Mouse (Mus musculus): Measurements from ENCODE around the gene Slamf7. TPM values are rescaled to one million over a fixed set of nuclear protein-coding genes. Genes with fewer than 3 reads are reported as not detected.

Slamf7 gene
- polyA plus RNA-seq, 1 experiment from 2014 or later: not detected

DNA sequence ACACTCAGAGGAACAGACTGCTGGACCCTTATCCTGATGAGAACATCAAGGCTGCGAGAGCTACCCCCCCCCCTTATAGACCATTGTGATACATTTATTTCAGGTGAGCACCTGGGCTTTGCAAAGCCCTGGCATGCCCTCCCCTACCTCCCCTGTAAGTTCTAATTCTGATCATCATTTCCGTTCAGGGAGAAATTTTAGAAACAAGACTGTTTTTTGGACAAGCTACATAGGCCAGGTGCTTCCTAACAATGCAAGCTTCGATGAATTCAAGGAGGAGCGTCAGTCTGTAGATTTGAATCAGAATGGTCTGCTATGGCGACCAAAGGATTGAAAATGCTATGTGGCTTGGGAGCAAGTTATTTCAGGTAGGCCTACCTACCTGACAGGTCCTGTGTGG lies 5.1 kb downstream of the Slamf7 start:
- Histone ChIP-seq H3K27me3 (ENCODE audit: control insufficient read depth, insufficient read depth, low read length) (no peaks in the 10 kb centered on the region), H3K4me3 (ENCODE audit: low read depth, low read length) (no peak overlapping the region), H3K9me3 (replicated peaks; ENCODE audit: control insufficient read depth, low read length) (no peaks in the 10 kb centered on the region), H3K4me2 (no peak overlapping the region), H3K36me3 (ENCODE audit: control insufficient read depth, insufficient read depth, low read length) (no peaks in the 10 kb centered on the region), H3K9ac (ENCODE audit: low read depth, low read length) (no peak overlapping the region), H3K27ac (ENCODE audit: low read depth, low read length) (no peak overlapping the region), H3K4me1 (ENCODE audit: control insufficient read depth, insufficient read depth, low read length) (no peaks in the 10 kb centered on the region)
- no peak for ATAC-seq (replicated peaks; ENCODE audit: insufficient number of reproducible peaks, low FRiP score, low TSS enrichment)
- WGBS (ENCODE audit: insufficient replicate concordance): 79% methylated on average over 5 of the region's 5 CpGs

DNA sequence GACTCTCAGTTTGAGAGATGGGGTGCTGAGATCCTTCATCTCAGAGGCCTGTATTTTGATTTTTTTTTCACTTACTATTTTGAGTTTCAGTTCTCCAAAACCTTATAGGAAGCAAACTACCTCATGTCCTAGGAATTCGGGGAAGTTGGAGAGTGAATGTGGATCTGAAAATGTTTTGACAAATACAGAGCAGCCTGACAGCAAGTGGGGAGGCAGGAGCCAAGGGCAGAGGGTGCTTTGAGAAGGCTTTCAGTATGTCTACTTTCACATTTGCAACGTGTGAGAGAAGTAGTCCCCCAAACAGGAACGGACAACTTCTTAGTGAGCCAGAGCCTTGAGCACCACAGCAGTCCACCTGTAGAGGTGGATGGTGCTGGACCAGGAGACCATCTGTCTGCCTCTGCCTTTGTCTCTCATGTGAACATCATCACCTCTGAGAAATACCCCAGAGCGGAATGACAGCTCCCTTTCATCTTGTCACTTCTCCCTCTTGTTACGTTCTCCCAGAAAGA lies 6.3 kb downstream of the Slamf7 start:
- Histone ChIP-seq H3K4me2 (no peak overlapping the region), H3K27me3 (ENCODE audit: control insufficient read depth, insufficient read depth, low read length) (no peaks in the 10 kb centered on the region), H3K4me3 (ENCODE audit: low read depth, low read length) (no peak overlapping the region), H3K27ac (ENCODE audit: low read depth, low read length) (no peak overlapping the region), H3K4me1 (ENCODE audit: control insufficient read depth, insufficient read depth, low read length) (no peaks in the 10 kb centered on the region), H3K9me3 (replicated peaks; ENCODE audit: control insufficient read depth, low read length) (no peaks in the 10 kb centered on the region), H3K9ac (ENCODE audit: low read depth, low read length) (no peak overlapping the region), H3K36me3 (ENCODE audit: control insufficient read depth, insufficient read depth, low read length) (no peaks in the 10 kb centered on the region)
- no peak for ATAC-seq (replicated peaks; ENCODE audit: insufficient number of reproducible peaks, low FRiP score, low TSS enrichment)
- 61% methylated on average over 5 of the region's 5 CpGs for WGBS (ENCODE audit: insufficient replicate concordance)

DNA sequence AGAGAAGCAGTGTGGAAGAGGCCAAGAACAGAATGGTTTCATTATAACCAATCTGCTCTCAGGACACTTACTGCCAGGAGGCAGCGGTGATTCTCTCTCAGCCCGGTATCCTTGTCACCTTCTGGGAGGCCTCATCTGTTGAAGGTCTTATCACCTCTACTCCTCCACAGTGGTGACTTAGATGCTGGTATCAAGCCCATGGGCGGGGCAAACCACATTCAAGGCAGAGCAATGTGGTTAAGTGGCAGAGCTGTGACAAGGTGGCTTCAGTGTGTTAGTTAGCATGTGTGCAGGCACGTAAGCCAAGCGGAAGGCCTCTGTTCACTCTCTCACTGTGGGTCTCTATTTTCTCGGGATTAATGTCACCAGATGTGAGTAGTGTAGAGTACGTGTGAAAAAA lies 9.2 kb downstream of the Slamf7 start:
- Histone ChIP-seq H3K4me3 (ENCODE audit: low read depth, low read length) (no peak overlapping the region), H3K36me3 (ENCODE audit: control insufficient read depth, insufficient read depth, low read length) (no peaks in the 10 kb centered on the region), H3K4me1 (ENCODE audit: control insufficient read depth, insufficient read depth, low read length) (no peaks in the 10 kb centered on the region), H3K4me2 (no peak overlapping the region), H3K27me3 (ENCODE audit: control insufficient read depth, insufficient read depth, low read length) (no peaks in the 10 kb centered on the region), H3K9ac (ENCODE audit: low read depth, low read length) (no peak overlapping the region), H3K27ac (ENCODE audit: low read depth, low read length) (no peak overlapping the region), H3K9me3 (replicated peaks; ENCODE audit: control insufficient read depth, low read length) (no peaks in the 10 kb centered on the region)
- no peak for ATAC-seq (replicated peaks; ENCODE audit: insufficient number of reproducible peaks, low FRiP score, low TSS enrichment)
- WGBS (ENCODE audit: insufficient replicate concordance): 49% methylated on average over 7 of the region's 7 CpGs

DNA sequence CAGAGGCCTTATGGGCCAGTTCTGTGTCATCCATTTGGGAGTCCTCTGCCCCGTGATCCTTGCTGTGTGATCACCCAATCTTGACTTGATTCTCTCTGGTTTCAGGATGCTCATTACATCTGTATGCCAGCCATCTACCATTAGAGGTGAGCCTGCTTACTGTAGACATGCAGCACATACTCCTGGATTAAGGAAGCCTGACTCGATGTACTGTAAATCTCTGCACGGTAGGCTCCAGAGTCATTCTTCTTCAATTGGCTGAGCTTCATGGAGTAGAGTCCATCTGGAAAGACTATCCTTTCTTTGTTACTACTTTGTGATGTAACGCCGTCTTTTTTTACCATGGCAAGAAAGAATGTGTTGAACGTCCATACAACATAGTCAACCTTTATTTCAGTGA lies 12.0 kb downstream of the Slamf7 start:
- no peak for ATAC-seq (replicated peaks; ENCODE audit: insufficient number of reproducible peaks, low FRiP score, low TSS enrichment)
- no peak overlapping the region for H3K27ac ChIP-seq (ENCODE audit: low read depth, low read length)
- 86% methylated on average over 6 of the region's 6 CpGs for WGBS (ENCODE audit: insufficient replicate concordance)

DNA sequence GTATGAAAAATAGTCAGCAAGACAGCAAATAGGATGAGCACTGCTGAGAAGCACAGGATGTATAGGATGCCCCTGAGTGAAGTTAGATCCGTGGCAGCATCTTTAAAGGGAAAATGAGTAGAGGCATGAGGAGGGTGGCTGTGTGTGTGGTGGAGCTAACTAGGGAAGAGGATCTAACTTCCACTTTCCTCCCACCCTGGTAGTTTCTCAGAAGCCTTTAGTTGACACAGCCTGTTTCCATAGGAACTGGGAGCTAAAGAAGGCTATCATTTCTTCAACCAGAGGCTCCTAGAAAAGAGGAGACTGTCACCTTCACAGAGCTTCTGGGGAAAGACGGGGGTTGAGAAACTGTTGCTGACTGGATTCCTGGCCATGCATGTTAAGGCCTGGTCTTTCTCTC lies 14.1 kb downstream of the Slamf7 start:
- H3K4me2 ChIP-seq: no peak overlapping the region

More for the DNA sequence above, 12.0 kb downstream of the Slamf7 start:
- Histone ChIP-seq H3K9ac (ENCODE audit: low read depth, low read length) (no peak overlapping the region), H3K36me3 (ENCODE audit: control insufficient read depth, insufficient read depth, low read length) (no peaks in the 10 kb centered on the region), H3K4me1 (ENCODE audit: control insufficient read depth, insufficient read depth, low read length) (no peaks in the 10 kb centered on the region), H3K4me3 (ENCODE audit: low read depth, low read length) (no peak overlapping the region), H3K9me3 (replicated peaks; ENCODE audit: control insufficient read depth, low read length) (no peaks in the 10 kb centered on the region), H3K4me2 (no peak overlapping the region), H3K27me3 (ENCODE audit: control insufficient read depth, insufficient read depth, low read length) (no peaks in the 10 kb centered on the region)

DNA sequence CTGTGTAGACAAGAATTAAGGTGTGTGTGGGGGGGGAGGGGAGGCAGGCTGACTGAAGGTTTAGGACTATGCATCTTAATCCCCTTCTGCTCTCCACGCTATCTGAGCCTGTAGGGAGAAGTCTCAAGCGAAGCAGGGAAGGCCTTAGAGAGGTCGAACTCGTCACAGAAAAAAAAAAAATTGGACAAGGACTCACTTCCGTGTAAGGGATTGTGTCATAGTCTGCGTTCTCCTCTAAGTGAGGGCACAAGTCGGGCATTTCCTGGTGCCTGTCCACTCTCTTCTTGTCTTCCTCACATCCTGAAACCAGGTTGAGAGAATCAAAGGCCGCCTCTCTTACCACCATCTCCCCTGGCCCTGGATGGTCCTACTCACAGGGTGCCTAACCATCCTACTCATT lies 15.7 kb downstream of the Slamf7 start:
- H3K36me3 ChIP-seq (ENCODE audit: control insufficient read depth, insufficient read depth, low read length): no peaks in the 10 kb centered on the region
- H3K4me1 ChIP-seq (ENCODE audit: control insufficient read depth, insufficient read depth, low read length): no peaks in the 10 kb centered on the region
- WGBS (ENCODE audit: insufficient replicate concordance): 68% methylated on average over 8 of the region's 8 CpGs
- H3K4me2 ChIP-seq: no peak overlapping the region
- no peaks in the 10 kb centered on the region for H3K27me3 ChIP-seq (ENCODE audit: control insufficient read depth, insufficient read depth, low read length)
- no peak overlapping the region for H3K9ac ChIP-seq (ENCODE audit: low read depth, low read length)
- H3K27ac ChIP-seq (ENCODE audit: low read depth, low read length): no peak overlapping the region
- ATAC-seq (replicated peaks; ENCODE audit: insufficient number of reproducible peaks, low FRiP score, low TSS enrichment): no peak
- no peaks in the 10 kb centered on the region for H3K9me3 ChIP-seq (replicated peaks; ENCODE audit: control insufficient read depth, low read length)
- no peak overlapping the region for H3K4me3 ChIP-seq (ENCODE audit: low read depth, low read length)

More for the DNA sequence above, 14.1 kb downstream of the Slamf7 start:
- 75% methylated on average over 2 of the region's 2 CpGs for WGBS (ENCODE audit: insufficient replicate concordance)
- no peak for ATAC-seq (replicated peaks; ENCODE audit: insufficient number of reproducible peaks, low FRiP score, low TSS enrichment)
- no peak overlapping the region for H3K27ac ChIP-seq (ENCODE audit: low read depth, low read length)
- H3K9me3 ChIP-seq (replicated peaks; ENCODE audit: control insufficient read depth, low read length): no peaks in the 10 kb centered on the region
- no peaks in the 10 kb centered on the region for H3K27me3 ChIP-seq (ENCODE audit: control insufficient read depth, insufficient read depth, low read length)
- no peak overlapping the region for H3K9ac ChIP-seq (ENCODE audit: low read depth, low read length)
- no peaks in the 10 kb centered on the region for H3K36me3 ChIP-seq (ENCODE audit: control insufficient read depth, insufficient read depth, low read length)
- no peak overlapping the region for H3K4me3 ChIP-seq (ENCODE audit: low read depth, low read length)
- H3K4me1 ChIP-seq (ENCODE audit: control insufficient read depth, insufficient read depth, low read length): no peaks in the 10 kb centered on the region

DNA sequence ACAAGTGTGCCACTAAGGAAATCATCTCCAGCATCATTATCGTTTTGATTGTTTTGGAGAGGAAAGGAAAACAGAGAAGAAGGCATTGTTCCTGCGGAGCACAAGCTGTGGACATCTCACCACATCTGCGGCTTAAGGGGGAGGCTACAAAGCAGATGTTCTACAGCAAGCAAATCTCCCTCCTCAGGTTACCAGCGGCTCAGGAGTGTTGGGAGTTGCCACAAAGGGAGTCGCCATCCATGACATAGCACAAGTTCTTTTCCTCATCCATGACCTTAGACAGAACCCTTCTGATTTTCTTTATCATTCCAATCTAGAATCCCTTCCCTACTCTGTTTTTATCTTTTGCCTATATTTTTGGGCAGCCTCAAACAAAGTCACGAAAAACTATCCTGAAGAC lies 17.1 kb downstream of the Slamf7 start:
- WGBS (ENCODE audit: insufficient replicate concordance): 34% methylated on average over 6 of the region's 6 CpGs
- no peak for ATAC-seq (replicated peaks; ENCODE audit: insufficient number of reproducible peaks, low FRiP score, low TSS enrichment)
- Histone ChIP-seq H3K4me1 (ENCODE audit: control insufficient read depth, insufficient read depth, low read length) (no peaks in the 10 kb centered on the region), H3K4me2 (no peak overlapping the region), H3K9ac (ENCODE audit: low read depth, low read length) (no peak overlapping the region), H3K27me3 (ENCODE audit: control insufficient read depth, insufficient read depth, low read length) (no peaks in the 10 kb centered on the region), H3K9me3 (replicated peaks; ENCODE audit: control insufficient read depth, low read length) (no peaks in the 10 kb centered on the region), H3K27ac (ENCODE audit: low read depth, low read length) (no peak overlapping the region), H3K36me3 (ENCODE audit: control insufficient read depth, insufficient read depth, low read length) (no peaks in the 10 kb centered on the region), H3K4me3 (ENCODE audit: low read depth, low read length) (no peak overlapping the region)

DNA sequence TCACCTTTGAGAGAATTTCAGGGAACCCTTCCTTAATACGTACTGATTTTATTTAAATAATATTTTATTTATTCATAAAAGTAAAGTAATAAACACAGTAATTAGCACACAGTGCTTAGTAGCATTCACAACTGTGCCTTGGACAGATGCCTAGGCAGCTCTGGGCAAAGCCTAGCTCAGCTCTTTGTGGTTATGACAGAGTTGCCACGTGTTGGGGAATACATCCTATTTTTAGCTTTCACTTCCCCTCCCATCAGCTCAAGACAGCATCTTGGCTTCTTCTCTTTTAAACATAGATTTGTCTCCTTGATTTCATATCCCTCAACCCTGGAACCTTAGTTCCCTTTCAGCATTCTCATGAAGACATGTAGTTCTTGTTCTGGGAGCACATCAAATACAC lies 21.4 kb downstream of the Slamf7 start:
- no peaks in the 10 kb centered on the region for H3K9me3 ChIP-seq (replicated peaks; ENCODE audit: control insufficient read depth, low read length)
- no peaks in the 10 kb centered on the region for H3K36me3 ChIP-seq (ENCODE audit: control insufficient read depth, insufficient read depth, low read length)
- no peak overlapping the region for H3K9ac ChIP-seq (ENCODE audit: low read depth, low read length)
- WGBS (ENCODE audit: insufficient replicate concordance): 57% methylated on average over 2 of the region's 2 CpGs
- H3K4me2 ChIP-seq: no peak overlapping the region
- no peaks in the 10 kb centered on the region for H3K4me1 ChIP-seq (ENCODE audit: control insufficient read depth, insufficient read depth, low read length)
- H3K27me3 ChIP-seq (ENCODE audit: control insufficient read depth, insufficient read depth, low read length): no peaks in the 10 kb centered on the region
- no peak overlapping the region for H3K4me3 ChIP-seq (ENCODE audit: low read depth, low read length)
- no peak for ATAC-seq (replicated peaks; ENCODE audit: insufficient number of reproducible peaks, low FRiP score, low TSS enrichment)
- H3K27ac ChIP-seq (ENCODE audit: low read depth, low read length): no peak overlapping the region

DNA sequence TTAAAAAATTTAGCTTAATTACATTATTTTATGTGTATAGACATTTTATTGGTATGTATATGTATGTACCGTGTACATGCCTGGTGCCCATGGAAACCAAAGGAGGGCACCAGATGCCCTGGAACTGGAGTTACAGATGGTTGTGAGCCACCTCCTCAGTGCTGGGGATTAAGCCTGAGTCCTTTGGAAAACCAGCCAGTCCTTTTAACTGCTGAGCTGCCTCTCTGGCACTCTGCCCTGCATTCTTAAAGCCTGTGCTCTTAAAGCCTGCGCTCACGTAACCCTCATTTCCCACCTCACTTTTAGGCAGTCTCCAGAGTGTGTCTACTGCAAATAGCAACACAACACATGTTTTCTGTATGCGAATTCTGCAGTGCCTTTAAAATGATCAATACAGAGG lies 21.9 kb downstream of the Slamf7 start:
- Histone ChIP-seq H3K27ac (ENCODE audit: low read depth, low read length) (no peak overlapping the region), H3K27me3 (ENCODE audit: control insufficient read depth, insufficient read depth, low read length) (no peaks in the 10 kb centered on the region), H3K4me1 (ENCODE audit: control insufficient read depth, insufficient read depth, low read length) (no peaks in the 10 kb centered on the region), H3K9me3 (replicated peaks; ENCODE audit: control insufficient read depth, low read length) (no peaks in the 10 kb centered on the region), H3K36me3 (ENCODE audit: control insufficient read depth, insufficient read depth, low read length) (no peaks in the 10 kb centered on the region), H3K9ac (ENCODE audit: low read depth, low read length) (no peak overlapping the region), H3K4me2 (no peak overlapping the region), H3K4me3 (ENCODE audit: low read depth, low read length) (no peak overlapping the region)
- ATAC-seq (replicated peaks; ENCODE audit: insufficient number of reproducible peaks, low FRiP score, low TSS enrichment): no peak
- WGBS (ENCODE audit: insufficient replicate concordance): 83% methylated on average over 4 of the region's 4 CpGs
